Mouse (Mus musculus): ENCODE data around the gene Car1.
A peak's percentile ranks its signal among the peaks of the same experiment; 100 is the strongest.

Car1 gene

DNA sequence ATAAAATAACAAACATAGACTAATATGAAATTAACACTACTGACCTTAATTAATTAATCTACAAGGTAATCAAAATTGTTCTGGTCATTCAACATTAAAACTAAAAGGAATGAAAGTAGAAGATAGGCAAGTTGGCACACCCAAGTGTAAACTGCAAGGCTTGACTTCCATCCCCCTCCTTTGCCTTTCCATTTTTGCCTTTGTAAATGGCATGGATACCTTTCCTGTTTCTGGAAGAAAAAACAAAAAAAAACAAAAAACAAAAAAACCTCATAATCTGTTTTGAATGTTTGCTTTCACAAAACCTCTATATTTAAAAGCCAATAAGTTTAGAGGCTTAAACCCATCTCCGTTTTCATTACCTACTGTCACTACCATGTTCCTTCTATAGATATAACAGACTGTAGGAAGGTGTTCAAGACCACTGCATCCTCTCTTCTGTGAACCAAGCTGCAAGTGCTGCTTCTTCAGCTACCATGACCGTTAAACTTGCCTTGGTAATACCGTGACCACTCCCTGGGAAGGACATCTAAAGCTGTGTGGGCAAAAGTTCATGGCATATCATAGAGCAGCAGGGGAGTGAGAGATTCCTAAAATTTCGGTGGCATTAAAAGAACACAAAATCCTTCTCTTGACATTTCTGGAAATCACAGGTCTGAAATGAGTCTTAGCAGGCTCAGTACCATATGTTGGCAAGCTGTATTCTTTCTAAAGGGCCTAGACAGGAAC lies 12.7 kb downstream of the Car1 start:
- TF ChIP-seq GATA4 (IDR thresholded peaks at IDR 0.05; ENCODE audit: insufficient replicate concordance, low read length): no peak

DNA sequence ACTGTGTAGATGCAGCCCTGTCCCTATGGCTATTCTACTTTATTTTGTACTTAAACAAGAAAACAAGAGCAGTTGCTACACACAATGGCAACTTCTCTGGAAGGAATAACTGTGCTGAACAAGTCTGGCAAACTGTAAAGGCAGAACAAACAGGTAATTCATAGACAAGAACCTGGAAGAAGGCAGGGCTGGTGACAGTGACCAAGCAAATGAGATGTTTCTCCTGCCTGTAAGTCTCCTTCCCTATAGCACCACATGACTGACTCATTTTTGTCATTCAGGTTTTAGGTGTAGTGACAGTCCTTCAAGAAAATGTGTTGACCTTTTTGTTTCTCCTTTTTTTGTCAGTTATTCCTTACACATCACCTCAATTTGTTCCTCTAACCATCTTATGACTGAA lies 16.1 kb downstream of the Car1 start:
- TF ChIP-seq GATA4 (IDR thresholded peaks at IDR 0.05; ENCODE audit: insufficient replicate concordance, low read length): no peak

DNA sequence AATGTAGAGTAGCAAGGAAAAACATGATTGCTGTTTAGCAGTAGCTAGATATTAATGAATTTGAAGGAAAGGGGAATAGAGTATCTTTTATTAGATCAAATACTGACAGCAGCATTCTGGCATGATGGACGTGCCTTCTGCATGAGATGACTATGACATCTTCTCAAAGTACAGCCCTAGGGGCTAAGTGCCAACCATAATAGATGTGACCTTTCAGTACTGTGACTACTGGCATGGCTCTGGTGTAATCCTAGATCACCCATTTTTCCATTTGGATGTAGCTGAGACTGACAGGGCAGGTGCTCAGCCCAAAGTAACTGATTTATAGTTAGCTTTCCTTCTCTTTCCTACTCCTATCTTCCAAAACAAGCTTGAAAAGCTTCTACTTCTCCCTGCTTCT lies 20.6 kb downstream of the Car1 start:
- no peak for TF ChIP-seq GATA4 (IDR thresholded peaks at IDR 0.05; ENCODE audit: insufficient replicate concordance, low read length)

DNA sequence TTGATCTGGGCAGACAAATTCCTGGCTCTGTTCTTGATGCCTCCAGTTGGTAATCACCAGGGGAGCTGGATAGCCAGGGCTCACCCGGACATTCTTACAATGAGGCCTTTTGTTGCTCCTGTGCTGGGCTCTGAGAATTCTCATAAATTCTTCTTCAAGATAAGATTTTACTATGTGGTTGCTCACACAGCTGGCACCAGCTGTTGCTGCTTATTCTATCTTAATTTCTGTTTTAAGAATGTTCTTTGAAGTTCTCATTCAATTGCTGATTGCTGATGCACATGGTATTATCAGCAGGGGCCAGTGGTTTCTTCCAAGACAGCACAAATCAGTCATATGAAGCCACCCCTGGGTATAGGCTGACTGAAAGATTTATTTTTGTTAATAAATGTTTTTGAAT lies 21.0 kb downstream of the Car1 start:
- TF ChIP-seq GATA4 (IDR thresholded peaks at IDR 0.05; ENCODE audit: insufficient replicate concordance, low read length): no peak

DNA sequence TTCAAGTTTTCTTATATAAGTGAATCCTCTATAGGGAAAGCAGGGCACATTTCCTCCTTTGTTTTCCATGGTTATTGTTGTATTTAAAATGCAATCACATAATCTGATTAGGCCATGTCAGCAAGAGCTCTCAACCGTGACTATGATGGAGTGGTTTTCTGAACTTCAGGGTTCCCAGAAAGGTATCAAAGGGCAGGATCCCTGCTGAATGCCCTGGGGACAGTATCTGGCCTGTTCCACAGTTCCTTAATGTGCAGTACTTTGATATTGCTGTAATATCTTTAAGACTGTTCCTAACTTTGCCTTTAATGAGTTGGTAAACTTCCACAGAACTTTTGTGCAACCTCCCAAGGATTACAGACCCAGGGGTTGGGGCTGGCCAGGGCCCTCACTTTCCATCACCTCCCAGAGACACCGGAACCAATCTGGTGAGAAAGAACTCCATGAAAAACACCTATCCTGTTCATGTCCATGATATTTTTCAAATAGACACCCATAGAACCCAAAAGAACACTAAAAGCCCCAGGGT lies 21.6 kb downstream of the Car1 start:
- no peak for TF ChIP-seq GATA4 (IDR thresholded peaks at IDR 0.05; ENCODE audit: insufficient replicate concordance, low read length)

DNA sequence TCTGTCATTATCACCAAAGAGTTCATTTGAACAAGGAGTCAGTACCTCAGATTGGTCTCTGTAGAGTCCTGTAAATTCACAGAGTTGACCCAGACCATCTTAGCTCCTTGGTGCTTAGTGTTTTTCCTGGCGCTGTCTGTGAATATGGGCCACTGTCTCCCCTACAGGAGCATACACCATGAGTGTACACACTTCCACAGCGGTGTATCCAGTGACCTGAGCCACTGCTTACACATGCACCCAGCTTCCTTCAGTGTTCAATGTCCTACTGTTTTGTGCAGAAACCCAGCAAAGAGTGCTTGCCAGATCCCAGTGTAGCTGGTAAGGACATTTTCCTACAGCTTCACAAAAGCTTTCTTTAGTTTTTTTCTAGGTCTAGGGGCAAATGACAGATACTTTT lies 22.8 kb downstream of the Car1 start:
- TF ChIP-seq GATA4 (IDR thresholded peaks at IDR 0.05; ENCODE audit: insufficient replicate concordance, low read length): no peak

DNA sequence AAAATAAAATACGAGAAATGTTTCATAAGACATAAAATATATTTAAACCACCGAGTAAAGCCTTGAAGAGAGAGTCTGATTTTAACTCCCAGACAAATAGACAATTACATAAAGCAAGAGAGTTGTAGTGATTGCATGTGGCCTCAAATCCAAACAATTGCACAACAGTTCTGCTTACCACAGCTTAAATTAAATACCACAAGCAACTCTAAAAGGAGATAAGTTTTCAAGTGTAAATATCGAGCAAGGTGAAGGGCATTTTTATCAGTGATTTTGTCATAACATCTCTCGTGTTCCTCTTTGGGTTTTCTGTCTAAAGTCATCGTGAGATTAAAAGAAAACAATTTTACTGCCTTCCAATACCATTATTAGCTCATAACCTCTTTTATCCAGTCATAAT lies 25.0 kb downstream of the Car1 start:
- peak; percentile 51; the same call in 1 of the 2 replicates for TF ChIP-seq GATA4 (IDR thresholded peaks at IDR 0.05; ENCODE audit: insufficient replicate concordance, low read length)

DNA sequence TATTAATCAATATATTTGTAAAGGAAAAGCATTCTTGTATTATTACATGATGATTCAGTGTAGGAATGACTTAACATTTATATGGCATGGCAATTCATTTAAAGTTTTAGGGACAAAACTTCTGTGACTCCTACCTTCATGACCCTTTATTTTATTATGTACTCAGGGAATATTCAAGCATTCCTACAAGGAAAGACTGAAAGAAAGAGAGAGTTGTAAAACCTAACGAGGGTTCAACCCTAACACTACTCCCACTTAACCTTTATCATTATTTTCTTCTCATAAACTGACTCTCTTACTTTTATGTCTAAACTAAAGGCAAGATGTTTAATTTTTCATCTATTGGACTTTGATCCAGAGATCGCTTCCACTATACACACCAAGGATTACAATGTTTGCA lies 28.0 kb downstream of the Car1 start:
- TF ChIP-seq GATA4 (IDR thresholded peaks at IDR 0.05; ENCODE audit: insufficient replicate concordance, low read length): no peak

DNA sequence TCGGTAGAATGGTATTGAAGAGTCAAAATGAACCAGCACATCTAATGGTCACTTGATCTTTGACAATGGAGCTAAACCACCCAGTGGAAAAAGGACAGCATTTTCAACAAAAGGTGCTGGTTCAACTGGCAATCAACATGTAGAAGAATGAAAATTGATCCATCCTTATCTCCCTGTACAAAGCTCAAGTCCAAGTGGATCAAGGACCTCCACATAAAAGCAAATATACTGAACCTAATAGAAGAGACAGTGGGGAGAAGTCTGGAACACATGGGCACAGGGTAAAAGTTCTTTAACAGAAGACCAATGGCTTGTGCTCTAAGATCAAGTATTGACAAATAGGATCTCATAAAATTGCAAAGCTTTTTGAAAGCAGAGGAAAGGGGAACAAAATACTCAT lies 33.6 kb downstream of the Car1 start:
- TF ChIP-seq GATA4 (IDR thresholded peaks at IDR 0.05; ENCODE audit: insufficient replicate concordance, low read length): peak; percentile 97

DNA sequence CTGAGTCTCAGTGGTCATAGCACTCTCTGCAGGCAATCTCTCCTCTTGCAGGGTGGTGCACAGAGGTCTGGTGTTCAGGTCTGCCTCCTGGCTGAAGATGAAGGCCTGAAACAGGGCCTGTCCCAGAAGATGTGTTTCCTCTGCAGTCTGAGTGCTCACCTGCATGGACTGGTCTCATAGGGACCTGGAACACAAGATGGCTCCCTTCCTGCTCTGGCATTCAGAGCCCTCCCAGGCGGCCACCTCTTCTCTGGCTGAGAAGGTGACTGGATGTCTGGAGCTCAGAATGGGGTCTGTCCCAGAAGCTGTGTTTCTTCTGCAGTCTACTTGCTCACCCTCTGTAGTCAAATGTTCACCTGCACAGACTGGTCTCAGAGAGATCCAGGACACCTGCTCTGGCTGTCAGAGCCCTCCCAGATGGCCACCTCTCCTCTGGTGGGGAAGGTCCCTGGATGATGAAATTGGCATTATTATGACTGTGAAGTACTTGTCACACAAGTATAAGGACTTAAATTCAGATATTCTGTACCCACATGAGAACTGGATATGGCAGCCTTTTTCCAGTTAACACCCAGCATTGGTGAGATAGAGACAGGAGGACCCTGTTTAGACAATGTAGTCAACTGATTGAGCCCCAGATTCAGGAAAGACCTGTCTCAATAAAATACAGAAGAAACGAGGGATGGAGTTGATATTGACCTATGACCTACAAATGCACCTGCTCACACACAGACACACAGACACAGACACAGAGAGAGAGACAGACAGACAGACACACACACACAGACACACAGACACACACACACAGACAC lies 43.2 kb downstream of the Car1 start:
- no peak for TF ChIP-seq GATA4 (IDR thresholded peaks at IDR 0.05; ENCODE audit: insufficient replicate concordance, low read length)

DNA sequence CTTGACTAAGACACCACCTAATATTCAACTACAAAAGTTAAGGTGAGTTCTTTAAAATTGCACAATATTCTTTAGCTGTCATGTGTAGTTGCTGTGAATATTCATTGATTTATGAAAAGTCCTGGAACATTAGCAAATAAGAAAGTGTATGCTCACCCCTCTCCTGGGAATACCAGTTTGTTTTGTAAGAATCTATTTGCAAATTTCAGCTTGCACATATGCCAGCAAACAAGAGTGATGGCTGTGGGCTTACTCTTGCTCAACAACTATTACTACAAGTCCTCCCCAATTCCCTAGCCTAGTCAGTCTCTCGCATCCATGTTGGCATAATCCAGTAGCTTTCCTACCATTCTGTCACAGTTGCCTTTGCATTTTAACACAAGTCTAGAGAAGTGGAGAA lies 52.5 kb downstream of the Car1 start:
- 0 out of 2 replicates have a peak, but pooled peaks have one; percentile 29 for TF ChIP-seq GATA4 (IDR thresholded peaks at IDR 0.05; ENCODE audit: insufficient replicate concordance, low read length)

DNA sequence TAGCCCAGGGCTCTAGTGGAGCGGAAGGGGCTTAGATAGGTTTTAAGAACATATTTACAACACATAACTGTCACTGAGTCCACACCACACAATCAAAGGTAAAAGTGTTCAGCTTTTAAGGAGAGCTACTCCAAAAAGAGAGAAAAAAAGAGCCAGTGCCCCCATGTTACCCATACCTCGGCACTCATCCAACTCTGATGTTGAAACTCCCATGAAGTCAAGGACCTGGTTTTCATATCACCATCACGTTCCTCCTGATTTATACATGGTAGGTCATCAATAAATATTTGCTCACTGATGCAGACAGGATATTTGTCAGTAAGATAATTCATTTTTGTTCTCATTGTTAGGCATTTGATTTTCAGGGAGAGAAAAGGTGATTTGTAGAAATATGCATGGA lies 62.1 kb downstream of the Car1 start:
- TF ChIP-seq GATA4 (IDR thresholded peaks at IDR 0.05; ENCODE audit: insufficient replicate concordance, low read length): no peak

DNA sequence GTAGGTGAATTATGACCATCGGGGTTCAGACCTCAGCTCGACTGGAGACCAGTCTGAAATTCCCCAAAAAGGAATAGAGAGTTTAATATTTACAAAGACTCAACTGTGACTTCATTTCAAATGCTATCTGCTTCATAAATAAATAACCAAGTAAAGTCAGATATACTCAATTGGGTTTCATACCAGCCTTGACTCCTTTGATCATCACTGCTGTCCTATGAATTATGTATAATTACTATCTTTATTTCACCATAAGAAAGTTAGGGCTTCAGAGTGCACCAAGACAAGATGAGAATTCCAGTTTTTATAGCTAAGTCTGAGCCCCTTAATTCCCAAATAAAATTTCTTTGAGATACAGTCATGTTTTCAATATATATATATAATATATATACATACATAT lies 69.9 kb downstream of the Car1 start:
- TF ChIP-seq GATA4 (IDR thresholded peaks at IDR 0.05; ENCODE audit: insufficient replicate concordance, low read length): no peak

DNA sequence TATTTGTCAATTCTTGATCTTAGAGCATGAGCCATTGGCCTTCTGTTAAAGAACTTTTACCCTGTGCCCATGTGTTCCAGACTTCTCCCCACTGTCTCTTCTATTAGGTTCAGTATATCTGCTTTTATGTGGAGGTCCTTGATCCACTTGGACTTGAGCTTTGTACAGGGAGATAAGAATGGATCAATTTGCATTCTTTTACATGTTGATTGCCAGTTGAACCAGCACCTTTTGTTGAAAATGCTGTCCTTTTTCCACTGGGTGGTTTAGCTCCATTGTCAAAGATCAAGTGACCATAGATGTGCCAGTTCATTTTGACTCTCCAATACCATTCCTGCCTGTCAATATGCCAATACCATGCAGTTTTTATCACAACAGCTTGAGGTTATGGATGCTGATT lies 82.7 kb downstream of the Car1 start:
- TF ChIP-seq GATA4 (IDR thresholded peaks at IDR 0.05; ENCODE audit: insufficient replicate concordance, low read length): peak; percentile 90
